Mouse (Mus musculus): ENCODE measurements around the gene Tcp11l2. TPM values are rescaled to one million over a fixed set of nuclear protein-coding genes. Genes with fewer than 3 reads are reported as not detected.

The Tcp11l2 gene
- polyA plus RNA-seq, 1 experiment: 10.3 TPM

DNA sequence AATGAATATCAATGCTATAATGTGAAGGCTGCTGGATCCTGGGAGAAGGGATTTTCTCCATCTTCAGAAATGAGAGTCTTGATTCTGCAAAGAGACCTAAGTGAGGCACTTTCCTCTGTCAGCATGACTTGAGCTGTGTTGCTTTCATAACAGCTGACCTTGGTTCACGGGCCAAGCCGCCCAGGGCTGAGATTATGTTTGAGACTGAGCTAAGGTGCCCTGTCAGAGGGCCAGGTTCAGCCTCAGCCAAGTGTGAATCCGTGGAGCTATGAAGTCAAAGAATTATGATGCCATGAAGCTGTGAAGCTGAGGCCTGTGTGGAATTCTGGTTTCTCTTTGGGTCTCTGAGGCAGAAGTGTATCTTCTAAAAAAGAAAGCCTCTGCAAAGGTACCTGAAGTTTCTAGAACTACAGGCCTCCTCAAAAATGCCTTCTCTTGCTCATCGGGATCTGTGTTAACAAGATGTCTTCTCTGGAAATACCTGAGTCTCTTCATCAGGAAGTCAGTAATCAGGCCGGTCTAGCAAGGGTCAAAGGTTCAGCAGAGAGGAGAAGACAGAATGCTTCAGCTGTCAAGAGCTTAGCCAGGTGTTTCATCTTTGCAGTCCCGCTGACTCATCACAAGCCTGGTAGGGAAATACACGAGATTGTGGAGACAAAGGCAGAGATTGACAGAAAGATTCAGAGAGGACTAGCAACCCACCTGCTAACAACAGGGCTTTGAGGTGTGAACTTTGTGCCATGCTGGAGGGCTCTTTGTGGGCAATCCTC, 31.4 kb upstream of the Tcp11l2 start:
- no peak overlapping the region for H3K4me3 ChIP-seq
- H3K4me2 ChIP-seq (ENCODE audit: low read depth): no peak overlapping the region
- no peak overlapping the region for H3ac ChIP-seq (ENCODE audit: control insufficient read depth, insufficient read length)

DNA sequence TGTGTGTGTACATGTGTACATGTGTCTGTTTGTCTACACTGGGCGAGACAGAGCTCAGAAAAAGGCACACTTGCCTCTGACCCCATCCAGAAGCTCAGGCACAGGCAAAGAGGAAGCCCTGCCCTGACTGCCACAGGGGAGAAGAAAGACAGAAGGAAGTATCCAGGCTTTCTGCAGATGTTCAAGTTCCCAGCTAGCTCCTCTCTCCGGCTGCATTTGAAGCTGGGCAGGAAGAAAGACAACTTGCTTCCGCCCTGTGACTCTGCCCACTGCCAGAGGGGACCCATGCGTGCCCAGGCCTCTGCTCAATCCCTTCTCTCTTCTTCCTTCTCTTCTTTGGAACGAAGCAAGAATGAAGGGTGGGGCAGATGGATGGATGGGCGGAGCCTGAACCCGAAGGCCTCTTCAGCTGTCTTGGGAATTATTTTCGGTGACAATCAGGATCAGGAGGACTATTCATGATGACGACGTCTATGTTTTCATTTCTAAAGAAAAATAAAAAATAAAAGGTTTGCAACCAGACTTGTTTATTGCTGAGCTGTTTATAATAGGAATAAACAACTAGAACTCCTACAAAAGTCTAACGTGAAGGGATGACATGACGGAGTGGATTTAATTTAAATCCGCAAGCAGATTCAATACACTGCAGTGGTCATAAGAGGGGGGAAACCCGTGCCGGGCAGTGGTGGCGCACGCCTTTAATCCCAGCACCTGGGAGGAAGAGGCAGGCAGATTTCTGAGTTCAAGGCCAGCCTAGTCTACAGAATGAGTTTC, 27.1 kb upstream of the Tcp11l2 start:
- Histone ChIP-seq H3ac (ENCODE audit: control insufficient read depth, insufficient read length) (no peak overlapping the region), H3K4me3 (no peak overlapping the region), H3K36me3 (ENCODE audit: control insufficient read depth, insufficient read depth) (no peaks in the 10 kb centered on the region), H3K27me3 (ENCODE audit: control insufficient read depth, insufficient read depth, insufficient read length) (no peaks in the 10 kb centered on the region), H3K79me2 (ENCODE audit: control insufficient read depth, insufficient read depth) (no peaks in the 10 kb centered on the region), H3K4me2 (ENCODE audit: low read depth) (no peak overlapping the region)
- no peak for TF ChIP-seq POLR2AphosphoS2 (IDR thresholded peaks at IDR 0.05; ENCODE audit: insufficient read length, low read depth)
- peak in 1 of 3 experiments; percentile 22 for TF ChIP-seq MYOG (IDR thresholded peaks at IDR 0.05; ENCODE audit: control insufficient read depth in 1 of 3, insufficient read depth in 1 of 3, insufficient read length in 2 of 3, low read depth in 2 of 3)

More for the DNA sequence above, 31.4 kb upstream of the Tcp11l2 start:
- peak in 1 of 3 experiments; percentile 32 for TF ChIP-seq MYOD1 (IDR thresholded peaks at IDR 0.05; ENCODE audit: control insufficient read depth in 1 of 3, insufficient read length in 2 of 3, low read depth in 2 of 3)
- no peak for TF ChIP-seq REST (IDR thresholded peaks at IDR 0.05; ENCODE audit: insufficient read depth, insufficient read length)
- TF ChIP-seq USF1 (IDR thresholded peaks at IDR 0.05; ENCODE audit: low read depth): no peak
- no peaks in the 10 kb centered on the region for H3K79me2 ChIP-seq (ENCODE audit: control insufficient read depth, insufficient read depth)
- no peaks in the 10 kb centered on the region for H3K27me3 ChIP-seq (ENCODE audit: control insufficient read depth, insufficient read depth, insufficient read length)
- H3K36me3 ChIP-seq (ENCODE audit: control insufficient read depth, insufficient read depth): no peaks in the 10 kb centered on the region

DNA sequence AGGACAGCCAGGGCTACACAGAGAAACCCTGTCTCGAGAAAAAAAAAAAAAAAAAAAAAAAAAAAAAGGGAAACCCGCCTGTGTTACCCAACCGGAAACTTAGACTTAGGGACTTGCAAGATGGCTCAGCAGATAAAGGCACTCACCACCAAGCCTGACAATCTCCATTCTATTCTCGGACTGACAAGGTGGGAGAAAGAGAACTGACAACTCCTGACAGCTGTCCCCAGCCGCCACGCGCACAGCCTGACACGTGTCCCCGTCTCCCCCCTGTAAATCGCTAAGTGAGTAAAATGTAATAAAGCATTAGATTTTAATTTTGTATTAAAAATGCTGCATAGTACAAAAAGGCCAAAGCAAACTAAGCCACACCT, 26.5 kb upstream of the Tcp11l2 start:
- Histone ChIP-seq H3ac (ENCODE audit: control insufficient read depth, insufficient read length) (no peak overlapping the region), H3K36me3 (ENCODE audit: control insufficient read depth, insufficient read depth) (no peaks in the 10 kb centered on the region), H3K4me2 (ENCODE audit: low read depth) (no peak overlapping the region), H3K4me3 (no peak overlapping the region), H3K79me2 (ENCODE audit: control insufficient read depth, insufficient read depth) (no peaks in the 10 kb centered on the region), H3K27me3 (ENCODE audit: control insufficient read depth, insufficient read depth, insufficient read length) (no peaks in the 10 kb centered on the region)
- peak in 2 of 3 experiments; percentile 11 to 69 for TF ChIP-seq MYOD1 (IDR thresholded peaks at IDR 0.05; ENCODE audit: control insufficient read depth in 1 of 3, insufficient read length in 2 of 3, low read depth in 2 of 3)
- TF ChIP-seq POLR2AphosphoS2 (IDR thresholded peaks at IDR 0.05; ENCODE audit: insufficient read length, low read depth): no peak
- TF ChIP-seq POLR2A (IDR thresholded peaks at IDR 0.05; ENCODE audit: insufficient read length, low read depth): no peak

DNA sequence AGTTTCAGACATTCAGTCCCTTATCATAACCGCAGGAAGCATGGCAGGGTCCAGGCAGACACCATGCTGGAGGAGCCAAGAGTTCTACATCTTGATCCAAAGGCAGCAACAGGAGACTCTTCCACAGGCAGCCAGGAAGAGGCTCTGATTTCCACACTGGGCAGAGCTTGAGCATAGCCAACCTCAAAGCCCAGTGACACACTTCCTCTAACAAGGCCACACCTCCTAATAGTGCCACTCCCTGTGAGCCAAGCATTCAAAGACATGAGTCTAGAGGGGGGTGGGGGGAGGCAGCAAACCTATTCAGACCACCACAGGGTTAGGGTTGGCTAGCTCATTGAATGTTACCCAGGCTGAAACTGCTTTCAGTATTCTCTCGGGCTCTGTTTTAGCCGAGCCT, 24.6 kb upstream of the Tcp11l2 start:
- TF ChIP-seq CEBPB (IDR thresholded peaks at IDR 0.05; ENCODE audit: insufficient read depth, poor library complexity, severe bottlenecking) (no peak), SRF (IDR thresholded peaks at IDR 0.05; ENCODE audit: control insufficient read depth, insufficient read length, low read depth) (no peak), MYOD1 (IDR thresholded peaks at IDR 0.05; ENCODE audit: control insufficient read depth in 1 of 3, insufficient read length in 2 of 3, low read depth in 2 of 3) (no peak), REST (IDR thresholded peaks at IDR 0.05; ENCODE audit: insufficient read depth, insufficient read length) (no peak), TCF12 (IDR thresholded peaks at IDR 0.05; ENCODE audit: insufficient read depth, poor library complexity, severe bottlenecking) (no peak), MAX (IDR thresholded peaks at IDR 0.05; ENCODE audit: low read depth) (no peak), TCF3 (IDR thresholded peaks at IDR 0.05; ENCODE audit: insufficient read length, low read depth) (no peak), POLR2A (IDR thresholded peaks at IDR 0.05; ENCODE audit: insufficient read length, low read depth) (no peak), MYOG (IDR thresholded peaks at IDR 0.05; ENCODE audit: control insufficient read depth in 1 of 3, insufficient read depth in 1 of 3, insufficient read length in 2 of 3, low read depth in 2 of 3) (no peak), POLR2AphosphoS2 (IDR thresholded peaks at IDR 0.05; ENCODE audit: insufficient read length, low read depth) (no peak), USF1 (IDR thresholded peaks at IDR 0.05; ENCODE audit: low read depth) (no peak), E2F4 (IDR thresholded peaks at IDR 0.05; ENCODE audit: insufficient read depth) (no peak)
- H3K4me2 ChIP-seq (ENCODE audit: low read depth): no peak overlapping the region
- no peak overlapping the region for H3K4me3 ChIP-seq
- H3K36me3 ChIP-seq (ENCODE audit: control insufficient read depth, insufficient read depth): no peaks in the 10 kb centered on the region
- H3K27me3 ChIP-seq (ENCODE audit: control insufficient read depth, insufficient read depth, insufficient read length): no peaks in the 10 kb centered on the region
- no peak overlapping the region for H3ac ChIP-seq (ENCODE audit: control insufficient read depth, insufficient read length)
- H3K79me2 ChIP-seq (ENCODE audit: control insufficient read depth, insufficient read depth): no peaks in the 10 kb centered on the region

DNA sequence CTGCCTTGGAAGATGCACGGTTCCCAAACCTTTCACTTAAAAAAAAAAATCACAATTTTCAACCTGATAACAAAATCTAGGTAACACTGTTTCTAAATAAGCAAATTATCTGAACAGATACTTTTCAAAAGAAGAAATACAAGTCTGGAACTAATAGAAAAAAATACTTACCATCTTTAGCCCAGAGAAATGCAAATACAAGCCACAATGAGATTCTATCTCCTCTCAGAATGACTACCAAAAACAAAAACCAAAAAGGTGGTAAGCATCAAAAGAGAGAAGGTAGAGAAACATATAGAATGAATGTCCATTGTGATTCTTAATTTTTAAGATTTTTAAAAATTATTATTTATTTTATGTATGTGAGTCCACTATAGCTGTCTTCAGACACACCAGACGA, 23.9 kb upstream of the Tcp11l2 start:
- TF ChIP-seq USF1 (IDR thresholded peaks at IDR 0.05; ENCODE audit: low read depth): no peak
- TF ChIP-seq TCF12 (IDR thresholded peaks at IDR 0.05; ENCODE audit: insufficient read depth, poor library complexity, severe bottlenecking): no peak
- no peak for TF ChIP-seq MAX (IDR thresholded peaks at IDR 0.05; ENCODE audit: low read depth)
- no peak for TF ChIP-seq POLR2AphosphoS2 (IDR thresholded peaks at IDR 0.05; ENCODE audit: insufficient read length, low read depth)
- TF ChIP-seq CEBPB (IDR thresholded peaks at IDR 0.05; ENCODE audit: insufficient read depth, poor library complexity, severe bottlenecking): no peak
- no peak for TF ChIP-seq MYOG (IDR thresholded peaks at IDR 0.05; ENCODE audit: control insufficient read depth in 1 of 3, insufficient read depth in 1 of 3, insufficient read length in 2 of 3, low read depth in 2 of 3)
- TF ChIP-seq POLR2A (IDR thresholded peaks at IDR 0.05; ENCODE audit: insufficient read length, low read depth): no peak
- TF ChIP-seq MYOD1 (IDR thresholded peaks at IDR 0.05; ENCODE audit: control insufficient read depth in 1 of 3, insufficient read length in 2 of 3, low read depth in 2 of 3): no peak
- no peak for TF ChIP-seq E2F4 (IDR thresholded peaks at IDR 0.05; ENCODE audit: insufficient read depth)
- TF ChIP-seq SRF (IDR thresholded peaks at IDR 0.05; ENCODE audit: control insufficient read depth, insufficient read length, low read depth): no peak
- no peak for TF ChIP-seq REST (IDR thresholded peaks at IDR 0.05; ENCODE audit: insufficient read depth, insufficient read length)
- TF ChIP-seq TCF3 (IDR thresholded peaks at IDR 0.05; ENCODE audit: insufficient read length, low read depth): no peak
- no peak overlapping the region for H3ac ChIP-seq (ENCODE audit: control insufficient read depth, insufficient read length)
- no peak overlapping the region for H3K4me2 ChIP-seq (ENCODE audit: low read depth)
- no peaks in the 10 kb centered on the region for H3K79me2 ChIP-seq (ENCODE audit: control insufficient read depth, insufficient read depth)
- H3K36me3 ChIP-seq (ENCODE audit: control insufficient read depth, insufficient read depth): no peaks in the 10 kb centered on the region
- no peak overlapping the region for H3K4me3 ChIP-seq
- no peaks in the 10 kb centered on the region for H3K27me3 ChIP-seq (ENCODE audit: control insufficient read depth, insufficient read depth, insufficient read length)

All from myocyte (in vitro differentiated cells).